16 mouse cellular contexts compared by ENCODE assay signal in the genomic region with DNA sequence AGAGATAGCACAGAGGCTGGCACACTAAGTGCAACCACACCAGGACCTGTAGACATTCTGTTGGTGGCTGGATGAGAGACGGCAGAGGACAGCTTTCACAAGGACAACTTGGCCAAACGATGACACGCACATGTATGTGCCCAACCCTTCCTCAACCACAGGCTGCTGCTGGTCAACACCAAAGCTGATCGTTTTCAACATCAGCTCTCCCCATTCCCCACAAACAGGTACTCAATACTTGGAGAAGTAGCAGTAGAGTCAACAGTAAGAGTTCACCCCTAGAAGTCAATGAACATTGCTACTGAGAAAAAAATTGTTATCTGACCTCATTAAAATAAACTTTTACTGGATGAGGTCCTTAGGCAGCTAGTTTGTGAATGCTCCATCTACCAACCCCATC.
"Had no signal": no experiment of that assay in that cellular context is flagged by ENCODE, and none has a peak within 500 bp of the region (broad histone marks: within the 10 kb centered on the region; RNA-seq: fewer than 3 reads in every experiment).

No protein-coding gene starts in this region.

- H3K4me1 ChIP-seq: stomach, embryonic 15.5 days had no signal

- H3K9ac ChIP-seq: neural tube, embryonic 13.5 days; neural tube, embryonic 15.5 days; stomach, embryonic 15.5 days had no signal

- H3K27ac ChIP-seq: neural tube, embryonic 13.5 days; neural tube, embryonic 15.5 days; stomach, embryonic 15.5 days; stomach, postnatal 0 days had no signal

- H3K9me3 ChIP-seq: neural tube, embryonic 13.5 days; neural tube, embryonic 15.5 days; stomach, embryonic 15.5 days had no signal

- H3K4me3 ChIP-seq: neural tube, embryonic 13.5 days; neural tube, embryonic 15.5 days; stomach, embryonic 15.5 days had no signal

- H3K4me2 ChIP-seq: neural tube, embryonic 13.5 days; neural tube, embryonic 15.5 days; stomach, embryonic 15.5 days had no signal

- H3K27me3 ChIP-seq: neural tube, embryonic 15.5 days; stomach, embryonic 15.5 days had no signal

- H3K36me3 ChIP-seq: neural tube, embryonic 13.5 days; neural tube, embryonic 15.5 days; stomach, embryonic 15.5 days had no signal

- DNase-seq: retina, postnatal 1 day; right cerebral cortex, adult 18-20 months; right cerebral cortex, postnatal 14 days; right cerebral cortex, postnatal 25 days; right cerebral cortex, postnatal 4 days; spleen, adult 18-20 months; thymus, adult 18-20 months; thymus, adult 2 months; thymus, postnatal 14 days; thymus, postnatal 25 days; thymus, postnatal 36 days; thymus, postnatal 4 days had no signal
